Mouse (Mus musculus): Measurements from ENCODE around the gene Myt1l. TPM values are rescaled to one million over a fixed set of nuclear protein-coding genes. Genes with fewer than 3 reads are reported as not detected.

Gene Myt1l
- polyA plus RNA-seq, 1 experiment from 2014 or later = not detected

- H3K36me3 ChIP-seq (ENCODE audit: control insufficient read depth, insufficient read depth, low read length) = peaks cover 27% of the 10 kb centered on the region
- H3K27me3 ChIP-seq (ENCODE audit: control insufficient read depth, insufficient read depth, low read length) = no peaks in the 10 kb centered on the region
- H3K9me3 ChIP-seq (ENCODE audit: control insufficient read depth, low read length) = no peaks in the 10 kb centered on the region
- H3K27ac ChIP-seq (ENCODE audit: low read depth, low read length) = peak overlapping the region; percentile 9; the same call in 1 of the 2 replicates
- no peaks in the 10 kb centered on the region; the same call in 1 of the 2 replicates for H3K4me1 ChIP-seq (ENCODE audit: control insufficient read depth, insufficient read depth, low read length)
- WGBS = 78% methylated on average over 7 of the region's 7 CpGs
- H3K4me2 ChIP-seq (replicated peaks; ENCODE audit: low read depth, low read length) = no peak overlapping the region
- H3K4me3 ChIP-seq (ENCODE audit: low read length) = no peak overlapping the region
- ATAC-seq (ENCODE audit: low FRiP score, low TSS enrichment) = no peak
- no peak overlapping the region for H3K9ac ChIP-seq (ENCODE audit: low read depth, low read length)
Observed at GRCm38 (mm10) chr12:29971795-29972464, 443.7 kb downstream of the Myt1l start.

- no peak overlapping the region for H3K4me3 ChIP-seq (ENCODE audit: low read length)
- no peaks in the 10 kb centered on the region for H3K27me3 ChIP-seq (ENCODE audit: control insufficient read depth, insufficient read depth, low read length)
- H3K36me3 ChIP-seq (ENCODE audit: control insufficient read depth, insufficient read depth, low read length) = peaks cover 31% of the 10 kb centered on the region
- no peaks in the 10 kb centered on the region for H3K9me3 ChIP-seq (ENCODE audit: control insufficient read depth, low read length)
- WGBS = 49% methylated on average over 6 of the region's 6 CpGs
- no peaks in the 10 kb centered on the region; the same call in 1 of the 2 replicates for H3K4me1 ChIP-seq (ENCODE audit: control insufficient read depth, insufficient read depth, low read length)
- H3K27ac ChIP-seq (ENCODE audit: low read depth, low read length) = peak overlapping the region; percentile 9; the same call in 1 of the 2 replicates
- H3K4me2 ChIP-seq (replicated peaks; ENCODE audit: low read depth, low read length) = no peak overlapping the region
- no peak for ATAC-seq (ENCODE audit: low FRiP score, low TSS enrichment)
- no peak overlapping the region for H3K9ac ChIP-seq (ENCODE audit: low read depth, low read length)
Observed at GRCm38 (mm10) chr12:29972533-29972932, 444.3 kb downstream of the Myt1l start.
